Mouse (Mus musculus): ENCODE results near the gene Psmb2.

GRCm38 (mm10) chr4:126631922-126632321 lies 45.5 kb upstream of the Psmb2 start:
- TF ChIP-seq POLR2A (IDR thresholded peaks at IDR 0.05; ENCODE audit: low read depth, low read length), result no peak
- 0 out of 2 replicates have a peak, but pooled peaks have one; percentile 14 for TF ChIP-seq CTCF (IDR thresholded peaks at IDR 0.05; ENCODE audit: extremely low read depth, insufficient read length, insufficient replicate concordance, low read depth, low read length)

Data from small intestine, adult 2 months (tissue).